Mouse (Mus musculus): ENCODE data around the gene Lamb3. TPM values are rescaled to one million over a fixed set of nuclear protein-coding genes. Genes with fewer than 3 reads are reported as not detected.
A peak's percentile ranks its signal among the peaks of the same experiment; 100 is the strongest.

Gene Lamb3
- polyA plus RNA-seq, 1 experiment from 2014 or later: 0.59 TPM

- Histone ChIP-seq H3K27ac (replicated peaks) (peak overlapping the region; percentile 38), H3K9ac (replicated peaks) (no peak overlapping the region), H3K27me3 (replicated peaks) (no peaks in the 10 kb centered on the region), H3K36me3 (no peaks in the 10 kb centered on the region), H3K4me3 (replicated peaks) (no peak overlapping the region), H3K4me1 (peaks cover 10% of the 10 kb centered on the region), H3K9me3 (replicated peaks) (no peaks in the 10 kb centered on the region), H3K4me2 (no peak overlapping the region)
- 82% methylated on average over 6 of the region's 6 CpGs for WGBS
- ATAC-seq (ENCODE audit: low FRiP score): no peak
These were observed 19.2 kb upstream of the Lamb3 start for GRCm38 (mm10) chr1:193188257-193188656.

GRCm38 (mm10) chr1:193189151-193189621 is 18.3 kb upstream of the Lamb3 start:
- Histone ChIP-seq H3K4me3 (replicated peaks) (no peak overlapping the region), H3K4me2 (no peak overlapping the region), H3K36me3 (no peaks in the 10 kb centered on the region), H3K27ac (replicated peaks) (peak overlapping the region; percentile 54), H3K9ac (replicated peaks) (no peak overlapping the region), H3K4me1 (peaks cover 10% of the 10 kb centered on the region), H3K9me3 (replicated peaks) (no peaks in the 10 kb centered on the region), H3K27me3 (replicated peaks) (no peaks in the 10 kb centered on the region)
- WGBS: 33% methylated on average over 9 of the region's 9 CpGs
- ATAC-seq (ENCODE audit: low FRiP score): peak; percentile 61

GRCm38 (mm10) chr1:193189771-193190170 is 17.7 kb upstream of the Lamb3 start:
- no peak overlapping the region for H3K4me3 ChIP-seq (replicated peaks)
- H3K27ac ChIP-seq (replicated peaks): peak overlapping the region; percentile 54
- no peak overlapping the region for H3K4me2 ChIP-seq
- WGBS: 60% methylated on average over 3 of the region's 3 CpGs
- no peak overlapping the region for H3K9ac ChIP-seq (replicated peaks)
- H3K36me3 ChIP-seq: no peaks in the 10 kb centered on the region
- no peaks in the 10 kb centered on the region for H3K9me3 ChIP-seq (replicated peaks)
- peaks cover 10% of the 10 kb centered on the region for H3K4me1 ChIP-seq
- no peak for ATAC-seq (ENCODE audit: low FRiP score)
- H3K27me3 ChIP-seq (replicated peaks): no peaks in the 10 kb centered on the region

GRCm38 (mm10) chr1:193191675-193192283 is 15.7 kb upstream of the Lamb3 start:
- 89% methylated on average over 7 of the region's 7 CpGs for WGBS
- H3K4me2 ChIP-seq: no peak overlapping the region
- H3K9me3 ChIP-seq (replicated peaks): no peaks in the 10 kb centered on the region
- peaks cover 10% of the 10 kb centered on the region for H3K4me1 ChIP-seq
- H3K27me3 ChIP-seq (replicated peaks): no peaks in the 10 kb centered on the region
- H3K4me3 ChIP-seq (replicated peaks): no peak overlapping the region
- H3K9ac ChIP-seq (replicated peaks): no peak overlapping the region
- ATAC-seq (ENCODE audit: low FRiP score): no peak
- H3K27ac ChIP-seq (replicated peaks): no peak overlapping the region
- H3K36me3 ChIP-seq: no peaks in the 10 kb centered on the region

GRCm38 (mm10) chr1:193194416-193195140 is 12.9 kb upstream of the Lamb3 start:
- Histone ChIP-seq H3K4me2 (no peak overlapping the region), H3K4me3 (replicated peaks) (no peak overlapping the region), H3K9me3 (replicated peaks) (no peaks in the 10 kb centered on the region), H3K27me3 (replicated peaks) (no peaks in the 10 kb centered on the region), H3K9ac (replicated peaks) (no peak overlapping the region), H3K4me1 (peaks cover 7% of the 10 kb centered on the region), H3K36me3 (no peaks in the 10 kb centered on the region), H3K27ac (replicated peaks) (no peak overlapping the region)
- ATAC-seq (ENCODE audit: low FRiP score): no peak
- WGBS: 84% methylated on average over 3 of the region's 3 CpGs

GRCm38 (mm10) chr1:193195169-193195810 is 12.2 kb upstream of the Lamb3 start:
- no peak overlapping the region for H3K4me3 ChIP-seq (replicated peaks)
- no peaks in the 10 kb centered on the region for H3K9me3 ChIP-seq (replicated peaks)
- H3K27ac ChIP-seq (replicated peaks): no peak overlapping the region
- 71% methylated on average over 3 of the region's 3 CpGs for WGBS
- no peaks in the 10 kb centered on the region for H3K36me3 ChIP-seq
- ATAC-seq (ENCODE audit: low FRiP score): no peak
- no peaks in the 10 kb centered on the region for H3K27me3 ChIP-seq (replicated peaks)
- H3K4me2 ChIP-seq: no peak overlapping the region
- no peak overlapping the region for H3K9ac ChIP-seq (replicated peaks)
- peaks cover under 1% of the 10 kb centered on the region; the same call in 1 of the 2 replicates for H3K4me1 ChIP-seq

- Histone ChIP-seq H3K36me3 (no peaks in the 10 kb centered on the region), H3K27me3 (replicated peaks) (no peaks in the 10 kb centered on the region), H3K9ac (replicated peaks) (no peak overlapping the region), H3K4me1 (no peaks in the 10 kb centered on the region), H3K27ac (replicated peaks) (no peak overlapping the region), H3K9me3 (replicated peaks) (no peaks in the 10 kb centered on the region), H3K4me2 (no peak overlapping the region), H3K4me3 (replicated peaks) (no peak overlapping the region)
- WGBS: 88% methylated on average over 18 of the region's 18 CpGs
- no peak for ATAC-seq (ENCODE audit: low FRiP score)
These were observed 9.8 kb upstream of the Lamb3 start for GRCm38 (mm10) chr1:193197494-193198205.

- no peaks in the 10 kb centered on the region for H3K27me3 ChIP-seq (replicated peaks)
- WGBS: 92% methylated on average over 2 of the region's 2 CpGs
- no peak overlapping the region for H3K27ac ChIP-seq (replicated peaks)
These were observed 9.2 kb upstream of the Lamb3 start for GRCm38 (mm10) chr1:193198312-193198711.

GRCm38 (mm10) chr1:193200640-193201382 is 6.7 kb upstream of the Lamb3 start:
- Histone ChIP-seq H3K4me3 (replicated peaks) (no peak overlapping the region), H3K9me3 (replicated peaks) (no peaks in the 10 kb centered on the region), H3K27ac (replicated peaks) (no peak overlapping the region), H3K36me3 (no peaks in the 10 kb centered on the region), H3K27me3 (replicated peaks) (no peaks in the 10 kb centered on the region), H3K9ac (replicated peaks) (no peak overlapping the region), H3K4me2 (no peak overlapping the region), H3K4me1 (no peaks in the 10 kb centered on the region)
- ATAC-seq (ENCODE audit: low FRiP score): no peak
- WGBS: 86% methylated on average over 8 of the region's 8 CpGs

More at GRCm38 (mm10) chr1:193198312-193198711, 9.2 kb upstream of the Lamb3 start:
- H3K4me2 ChIP-seq: no peak overlapping the region
- no peaks in the 10 kb centered on the region for H3K4me1 ChIP-seq
- no peak for ATAC-seq (ENCODE audit: low FRiP score)
- no peaks in the 10 kb centered on the region for H3K9me3 ChIP-seq (replicated peaks)
- no peak overlapping the region for H3K9ac ChIP-seq (replicated peaks)
- H3K36me3 ChIP-seq: no peaks in the 10 kb centered on the region
- no peak overlapping the region for H3K4me3 ChIP-seq (replicated peaks)

GRCm38 (mm10) chr1:193201383-193201778 is 6.1 kb upstream of the Lamb3 start, which contains the start of gene Traf3ip3:
Gene Traf3ip3 (minus strand): TSS chr1:193201703.
- Histone ChIP-seq H3K36me3 (no peaks in the 10 kb centered on the region), H3K9me3 (replicated peaks) (no peaks in the 10 kb centered on the region), H3K4me1 (no peaks in the 10 kb centered on the region), H3K4me2 (no peak within 1 kb of the TSS), H3K4me3 (replicated peaks) (no peak within 1 kb of the TSS), H3K9ac (replicated peaks) (no peak within 1 kb of the TSS), H3K27ac (replicated peaks) (no peak within 1 kb of the TSS), H3K27me3 (replicated peaks) (no peaks in the 10 kb centered on the region)
- 60% methylated on average over 5 of the region's 5 CpGs for WGBS
- no peak for ATAC-seq (ENCODE audit: low FRiP score)

- Histone ChIP-seq H3K9me3 (replicated peaks) (no peaks in the 10 kb centered on the region), H3K9ac (replicated peaks) (no peak overlapping the region), H3K4me3 (replicated peaks) (no peak overlapping the region), H3K4me1 (no peaks in the 10 kb centered on the region), H3K4me2 (no peak overlapping the region), H3K27me3 (replicated peaks) (no peaks in the 10 kb centered on the region), H3K36me3 (no peaks in the 10 kb centered on the region), H3K27ac (replicated peaks) (no peak overlapping the region)
- WGBS: 82% methylated on average over 2 of the region's 2 CpGs
- ATAC-seq (ENCODE audit: low FRiP score): no peak
These were observed 3.7 kb upstream of the Lamb3 start for GRCm38 (mm10) chr1:193203821-193204220.
